Mouse (Mus musculus): Measurements from ENCODE around the gene Nrp2. TPM values are rescaled to one million over a fixed set of nuclear protein-coding genes. Genes with fewer than 3 reads are reported as not detected.

The Nrp2 gene
- polyA plus RNA-seq, 1 experiment from 2014 or later, result 18.7 TPM

DNA sequence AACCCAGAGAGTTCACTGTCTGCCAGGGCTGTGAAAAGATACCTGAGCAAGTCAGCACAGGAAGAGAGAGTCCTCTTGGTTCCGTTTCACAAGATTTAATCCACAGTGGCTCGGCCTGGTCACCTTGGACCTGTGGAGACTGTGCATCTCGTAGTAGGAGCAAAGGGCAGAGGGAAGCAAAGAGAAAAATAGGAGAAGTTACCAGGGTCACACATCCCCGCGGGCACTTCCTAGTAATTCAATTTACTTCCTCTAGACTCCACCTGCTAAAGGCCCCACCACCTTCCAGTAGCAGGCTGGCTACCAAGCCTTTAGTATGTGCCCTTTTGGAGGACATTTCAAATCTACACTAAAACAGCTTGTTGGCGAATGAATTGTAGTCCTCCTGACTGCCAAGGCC lies 11.9 kb upstream of the Nrp2 start:
- Histone ChIP-seq H3K27ac (no peak overlapping the region), H3K4me1 (replicated peaks) (peaks cover 6% of the 10 kb centered on the region), H3K9me3 (no peaks in the 10 kb centered on the region), H3K27me3 (no peaks in the 10 kb centered on the region), H3K4me3 (replicated peaks) (no peak overlapping the region), H3K36me3 (no peaks in the 10 kb centered on the region), H3K9ac (replicated peaks) (no peak overlapping the region), H3K4me2 (replicated peaks) (no peak overlapping the region)
- no peak for ATAC-seq
- WGBS, result 87% methylated on average over 6 of the region's 6 CpGs

DNA sequence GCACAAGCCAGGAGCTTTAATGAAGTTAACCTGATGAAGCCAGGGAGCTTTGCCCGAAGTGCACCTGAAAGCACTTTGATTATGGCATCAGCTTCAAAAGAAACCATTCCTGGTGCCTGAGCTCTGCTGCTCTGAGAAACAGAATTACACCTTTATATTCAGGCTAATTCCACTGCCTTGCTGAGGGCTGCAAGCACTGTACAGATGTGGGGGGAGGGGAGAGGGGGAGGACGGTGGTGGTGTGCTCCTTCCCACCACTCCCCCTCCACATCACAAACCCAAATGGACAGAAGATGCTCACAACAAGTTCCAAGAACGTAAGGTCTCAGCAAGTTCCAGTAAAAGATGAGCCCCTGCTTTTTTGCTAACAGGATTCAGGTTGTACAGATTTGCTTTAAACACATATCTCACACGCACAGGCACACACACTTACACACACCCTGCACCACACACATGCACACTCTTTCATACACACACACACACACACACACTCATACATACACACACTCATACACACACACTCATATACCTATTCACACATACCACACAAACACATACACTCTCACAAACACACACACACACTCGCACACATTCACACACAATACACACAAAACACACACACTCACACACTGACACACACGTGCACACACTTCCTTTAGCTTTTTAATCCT lies 6.6 kb upstream of the Nrp2 start:
- H3K4me2 ChIP-seq (replicated peaks), result no peak overlapping the region
- 60% methylated on average over 6 of the region's 6 CpGs for WGBS
- H3K9ac ChIP-seq (replicated peaks), result no peak overlapping the region

DNA sequence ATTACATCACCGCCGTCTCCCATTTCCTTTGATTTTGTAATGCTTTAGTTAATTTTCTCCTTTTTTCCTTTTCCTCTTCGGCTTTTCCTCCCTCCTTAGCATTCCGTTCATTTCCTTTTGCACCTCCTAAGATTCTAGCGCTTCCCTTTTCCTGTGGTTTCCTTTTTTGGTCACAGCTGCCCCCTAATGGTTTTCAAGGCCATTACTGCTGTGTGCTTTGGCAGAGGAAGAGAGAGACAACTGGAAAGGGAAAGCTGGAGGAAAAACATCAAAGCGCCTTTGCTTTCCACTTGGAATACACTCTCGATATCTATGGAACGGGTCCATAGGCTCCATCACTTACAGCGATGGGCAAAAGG lies 6.1 kb upstream of the Nrp2 start:
- Histone ChIP-seq H3K4me1 (replicated peaks) (peaks cover 28% of the 10 kb centered on the region), H3K9me3 (no peaks in the 10 kb centered on the region), H3K27me3 (peaks cover 17% of the 10 kb centered on the region), H3K4me3 (replicated peaks) (no peak overlapping the region), H3K9ac (replicated peaks) (no peak overlapping the region), H3K4me2 (replicated peaks) (no peak overlapping the region), H3K27ac (0 out of 2 replicates have a peak overlapping the region, but pooled peaks have one; percentile 2), H3K36me3 (no peaks in the 10 kb centered on the region)
- 21% methylated on average over 9 of the region's 9 CpGs for WGBS
- ATAC-seq, result peak; percentile 76

More for the DNA sequence above, 6.6 kb upstream of the Nrp2 start:
- Histone ChIP-seq H3K27me3 (peaks cover 12% of the 10 kb centered on the region), H3K36me3 (no peaks in the 10 kb centered on the region), H3K27ac (0 out of 2 replicates have a peak overlapping the region, but pooled peaks have one; percentile 2), H3K4me3 (replicated peaks) (no peak overlapping the region), H3K4me1 (replicated peaks) (peaks cover 28% of the 10 kb centered on the region), H3K9me3 (no peaks in the 10 kb centered on the region)
- peak; percentile 59 for ATAC-seq

DNA sequence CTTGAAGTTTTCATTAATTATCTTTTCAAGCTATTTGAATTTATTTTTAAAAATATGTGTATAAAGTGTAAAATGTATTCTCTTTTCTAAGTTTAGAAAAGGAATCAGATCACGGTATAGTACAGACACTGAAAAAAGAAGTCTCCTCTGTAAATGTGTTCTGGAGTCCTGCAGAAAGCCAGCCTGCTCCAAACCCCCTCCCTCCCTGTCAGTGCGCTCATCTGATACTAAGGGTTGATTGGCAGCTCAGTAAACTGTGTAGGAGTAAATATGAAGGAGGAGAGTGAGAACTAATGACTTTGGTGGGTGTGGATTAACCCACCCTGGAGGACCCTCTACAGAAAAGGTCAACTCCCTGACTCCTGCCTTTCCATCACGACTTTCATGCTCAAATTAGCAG lies 5.7 kb upstream of the Nrp2 start:
- Histone ChIP-seq H3K9me3 (no peaks in the 10 kb centered on the region), H3K27ac (no peak overlapping the region), H3K4me2 (replicated peaks) (no peak overlapping the region), H3K4me3 (replicated peaks) (no peak overlapping the region), H3K4me1 (replicated peaks) (peaks cover 32% of the 10 kb centered on the region), H3K36me3 (no peaks in the 10 kb centered on the region), H3K9ac (replicated peaks) (no peak overlapping the region), H3K27me3 (peaks cover 21% of the 10 kb centered on the region)
- 0 out of 2 replicates have a peak, but pooled peaks have one; percentile 21 for ATAC-seq
- 40% methylated on average over 3 of the region's 3 CpGs for WGBS

DNA sequence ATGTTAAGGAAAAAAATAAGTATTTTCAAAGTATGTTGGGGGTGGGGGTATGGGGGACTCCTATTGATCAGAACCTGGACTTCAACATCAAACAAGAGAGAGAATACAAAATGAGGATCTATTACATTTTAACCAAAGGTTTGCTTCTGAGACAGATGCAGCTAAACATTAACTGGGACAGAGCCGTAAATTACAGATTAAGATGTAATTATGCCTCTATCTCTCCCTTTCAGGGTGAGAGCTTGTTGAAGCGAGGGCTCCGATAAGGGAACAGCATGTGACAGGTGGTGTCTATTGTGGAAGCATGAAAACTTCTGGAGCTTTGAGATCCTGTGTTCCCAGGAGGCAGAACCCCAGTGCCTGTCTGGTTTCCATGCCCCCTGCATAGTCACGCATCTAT lies 3.3 kb upstream of the Nrp2 start:
- no peak overlapping the region for H3K9ac ChIP-seq (replicated peaks)
- peaks cover 49% of the 10 kb centered on the region for H3K4me1 ChIP-seq (replicated peaks)
- no peaks in the 10 kb centered on the region for H3K36me3 ChIP-seq
- H3K27ac ChIP-seq, result no peak overlapping the region
- no peaks in the 10 kb centered on the region for H3K9me3 ChIP-seq
- H3K27me3 ChIP-seq, result peaks cover 29% of the 10 kb centered on the region
- ATAC-seq, result no peak
- no peak overlapping the region for H3K4me3 ChIP-seq (replicated peaks)
- 20% methylated on average over 4 of the region's 4 CpGs for WGBS
- no peak overlapping the region for H3K4me2 ChIP-seq (replicated peaks)

DNA sequence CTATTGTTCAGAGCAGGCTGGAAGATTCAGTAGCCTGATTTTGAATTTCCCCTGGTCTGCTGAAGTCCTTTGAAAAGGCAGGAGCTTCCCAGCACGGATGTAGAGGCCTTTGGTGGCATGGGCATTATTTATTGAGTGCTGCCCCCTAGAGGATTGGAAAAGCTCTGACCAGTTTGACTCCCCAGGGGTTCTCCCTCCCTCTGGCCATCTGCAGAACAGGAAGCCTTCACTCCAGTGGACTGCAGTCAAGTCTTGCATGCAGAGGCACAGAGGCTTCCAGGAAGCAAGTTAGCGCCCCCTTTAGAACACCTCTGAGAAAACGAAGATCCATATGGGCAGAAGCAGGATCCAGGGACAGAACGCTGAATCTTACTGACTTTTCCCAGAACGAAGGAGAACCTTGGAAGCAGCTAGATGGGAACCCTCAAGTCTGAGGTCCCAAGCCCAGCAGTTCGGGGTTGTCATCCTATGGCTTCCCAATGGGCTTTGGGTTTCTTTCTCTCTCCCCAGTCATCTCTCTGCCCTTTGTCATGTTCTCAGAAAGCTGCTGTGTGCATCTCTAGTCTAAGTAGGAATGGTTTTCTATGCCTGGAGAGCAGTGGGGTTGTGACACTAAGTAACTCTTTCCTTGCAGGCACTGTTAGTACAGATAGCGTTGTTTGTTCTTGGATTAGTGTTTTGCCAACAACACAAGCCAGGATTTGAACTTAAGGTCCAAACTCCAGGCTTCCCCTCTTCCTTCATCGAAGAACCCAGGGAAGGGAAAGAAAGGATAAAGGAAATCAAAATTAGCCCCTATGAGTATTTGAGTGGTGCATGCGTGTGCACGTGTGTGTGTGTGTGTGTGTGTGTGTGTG lies 1.8 kb upstream of the Nrp2 start:
- Histone ChIP-seq H3K4me2 (replicated peaks) (no peak overlapping the region), H3K27ac (no peak overlapping the region), H3K9me3 (no peaks in the 10 kb centered on the region), H3K4me1 (replicated peaks) (peaks cover 56% of the 10 kb centered on the region), H3K27me3 (peaks cover 44% of the 10 kb centered on the region), H3K4me3 (replicated peaks) (no peak overlapping the region), H3K36me3 (no peaks in the 10 kb centered on the region), H3K9ac (replicated peaks) (no peak overlapping the region)
- ATAC-seq, result no peak
- WGBS, result 34% methylated on average over 10 of the region's 10 CpGs

DNA sequence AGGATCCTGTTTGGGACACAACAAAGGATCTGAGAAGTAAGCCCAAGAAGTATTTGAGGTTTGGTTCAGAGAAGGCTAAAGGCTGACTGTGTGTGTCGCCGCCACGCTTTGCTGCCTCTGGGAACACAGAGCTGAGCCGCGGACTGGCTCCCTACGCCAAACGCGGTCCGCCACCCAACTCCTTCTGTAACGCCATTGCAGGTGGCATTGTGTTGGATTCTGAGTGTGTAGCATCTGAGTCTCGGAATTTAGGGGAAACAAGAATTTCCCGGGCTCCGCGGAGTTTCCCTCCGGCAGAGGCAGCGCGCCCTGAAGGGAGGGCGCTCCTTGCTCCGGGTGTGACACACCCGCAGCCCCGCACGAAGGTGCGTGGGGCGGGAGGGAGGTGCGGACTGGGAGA lies 342 bp upstream of the Nrp2 start:
- H3K36me3 ChIP-seq, result no peaks in the 10 kb centered on the region
- WGBS, result under 1% methylated on average over 25 of the region's 25 CpGs
- H3K4me3 ChIP-seq (replicated peaks), result peak overlapping the region; percentile 70
- no peaks in the 10 kb centered on the region for H3K9me3 ChIP-seq
- peak; percentile 21; the same call in 1 of the 2 replicates for ATAC-seq
- H3K27me3 ChIP-seq, result peaks cover 45% of the 10 kb centered on the region
- peak overlapping the region; percentile 82 for H3K27ac ChIP-seq
- peaks cover 60% of the 10 kb centered on the region for H3K4me1 ChIP-seq (replicated peaks)
- H3K4me2 ChIP-seq (replicated peaks), result peak overlapping the region; percentile 98
- H3K9ac ChIP-seq (replicated peaks), result peak overlapping the region; percentile 83

DNA sequence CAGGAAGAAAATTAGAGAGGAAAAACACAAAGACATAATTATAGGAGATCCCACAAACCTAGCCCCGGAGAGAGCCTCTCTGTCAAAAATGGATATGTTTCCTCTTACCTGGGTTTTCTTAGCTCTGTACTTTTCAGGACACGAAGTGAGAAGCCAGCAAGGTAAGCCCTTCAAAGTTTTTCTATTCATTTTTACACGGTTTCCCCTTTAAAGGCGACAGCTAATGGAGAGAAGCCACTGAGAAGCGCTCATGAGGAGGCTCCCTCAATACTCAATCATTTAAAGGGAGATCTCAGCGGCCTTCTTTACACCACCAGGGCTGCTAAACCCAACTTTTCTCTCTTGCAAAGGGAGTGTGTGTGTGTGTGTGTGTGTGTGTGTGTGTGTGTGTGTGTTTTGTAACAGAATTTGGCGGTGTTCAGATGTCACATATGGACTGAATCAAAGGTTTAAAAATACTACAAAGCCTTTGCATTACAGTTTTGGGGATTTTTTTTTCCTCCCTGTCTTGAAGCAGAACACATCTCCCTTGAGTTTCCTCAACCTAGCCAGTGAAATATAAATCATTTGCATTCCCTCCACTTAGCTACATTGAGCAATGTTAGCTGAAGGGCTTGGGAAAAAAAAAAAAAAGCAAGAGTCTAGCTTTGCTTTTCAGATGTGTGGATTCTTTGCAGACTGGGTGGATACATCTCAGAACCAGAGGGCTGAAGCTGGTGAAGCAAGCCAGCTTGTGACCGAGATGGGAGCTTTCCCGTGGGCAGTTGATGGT lies 1.2 kb downstream of the Nrp2 start:
- Histone ChIP-seq H3K27ac (peak overlapping the region; percentile 82), H3K4me2 (replicated peaks) (peak overlapping the region; percentile 98), H3K4me1 (replicated peaks) (peaks cover 70% of the 10 kb centered on the region), H3K9me3 (no peaks in the 10 kb centered on the region), H3K9ac (replicated peaks) (peak overlapping the region; percentile 83), H3K27me3 (peaks cover 52% of the 10 kb centered on the region), H3K36me3 (no peaks in the 10 kb centered on the region), H3K4me3 (replicated peaks) (peak overlapping the region; percentile 70)
- ATAC-seq, result no peak
- 4% methylated on average over 9 of the region's 9 CpGs for WGBS

DNA sequence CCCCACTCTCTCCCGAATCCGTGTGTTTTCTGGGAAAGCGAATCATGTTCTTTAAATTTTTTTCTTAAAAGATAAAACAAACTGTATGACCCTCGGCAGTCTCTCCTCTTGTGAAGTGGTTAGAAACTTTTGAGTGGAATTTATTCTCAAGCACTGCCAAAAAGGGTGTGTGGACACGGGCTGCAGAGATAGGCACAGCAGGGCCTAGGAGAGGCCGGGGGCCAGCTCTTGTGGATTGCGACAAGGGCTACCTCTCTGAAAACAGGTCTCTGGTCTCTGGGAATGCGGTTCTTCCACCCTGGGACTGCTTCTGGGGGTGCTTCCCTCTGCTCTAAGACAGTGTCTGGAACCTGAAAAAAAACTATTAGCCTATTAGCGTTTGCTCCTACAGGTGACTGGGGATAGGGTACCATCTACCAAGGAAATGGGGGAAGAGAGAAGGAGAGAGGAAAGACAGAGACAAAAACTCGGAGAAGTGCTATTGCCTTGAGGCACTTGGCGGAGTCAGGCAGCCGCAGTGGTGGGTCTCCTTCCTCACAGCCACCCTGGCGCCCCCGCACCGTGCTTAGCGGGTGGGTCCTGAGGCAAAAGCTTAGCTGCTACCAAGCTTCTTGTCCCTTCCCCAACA lies 1.9 kb downstream of the Nrp2 start:
- Histone ChIP-seq H3K27ac (peak overlapping the region; percentile 63; the same call in 1 of the 2 replicates), H3K4me2 (replicated peaks) (peak overlapping the region; percentile 98), H3K36me3 (no peaks in the 10 kb centered on the region), H3K4me3 (replicated peaks) (peak overlapping the region; percentile 70), H3K4me1 (replicated peaks) (peaks cover 75% of the 10 kb centered on the region), H3K27me3 (peaks cover 59% of the 10 kb centered on the region), H3K9ac (replicated peaks) (peak overlapping the region; percentile 83), H3K9me3 (no peaks in the 10 kb centered on the region)
- 4% methylated on average over 16 of the region's 16 CpGs for WGBS
- ATAC-seq, result no peak

DNA sequence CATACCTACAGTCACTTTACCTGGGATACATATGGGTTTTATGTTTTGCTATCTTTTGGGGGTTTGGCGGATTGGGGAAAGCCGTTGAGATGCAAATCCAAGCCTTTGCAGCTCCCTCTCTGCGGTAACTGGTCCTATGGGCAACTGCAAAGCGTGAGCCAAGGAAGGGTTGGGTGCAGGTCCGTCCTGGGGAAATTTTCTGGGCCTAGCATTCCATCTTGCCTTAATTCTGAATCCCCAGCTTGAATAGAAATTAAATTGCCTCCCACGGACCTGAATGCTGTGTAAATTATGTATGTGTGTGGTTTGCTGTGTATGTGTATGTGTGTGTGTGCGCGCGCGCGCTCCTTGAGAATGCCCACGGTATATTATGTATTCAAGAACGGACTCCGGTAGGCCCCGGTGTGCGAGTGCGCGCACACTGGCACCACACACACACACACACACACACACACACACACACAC lies 2.5 kb downstream of the Nrp2 start:
- peak overlapping the region; percentile 83 for H3K9ac ChIP-seq (replicated peaks)
- H3K9me3 ChIP-seq, result no peaks in the 10 kb centered on the region
- 3% methylated on average over 15 of the region's 18 CpGs for WGBS
- peaks cover 76% of the 10 kb centered on the region for H3K4me1 ChIP-seq (replicated peaks)
- peak overlapping the region; percentile 63 for H3K27ac ChIP-seq
- H3K27me3 ChIP-seq, result peaks cover 65% of the 10 kb centered on the region
- ATAC-seq, result 0 out of 2 replicates have a peak, but pooled peaks have one; percentile 0
- H3K4me2 ChIP-seq (replicated peaks), result peak overlapping the region; percentile 98
- H3K36me3 ChIP-seq, result no peaks in the 10 kb centered on the region
- peak overlapping the region; percentile 70 for H3K4me3 ChIP-seq (replicated peaks)

Data from midbrain, embryonic 13.5 days (tissue).